Mouse (Mus musculus): Measurements from ENCODE around the gene Tmtc1.

- TF ChIP-seq CTCF (IDR thresholded peaks at IDR 0.05; ENCODE audit: low read depth, low read length) = no peak
- TF ChIP-seq POLR2A (IDR thresholded peaks at IDR 0.05; ENCODE audit: insufficient read depth, low read length) = no peak
Observed at GRCm38 (mm10) chr6:148467924-148468389, 23.8 kb upstream of the Tmtc1 start.

All from ES-Bruce4 (cell line).